33 mouse cellular contexts compared by ENCODE assay signal in the genomic region with DNA sequence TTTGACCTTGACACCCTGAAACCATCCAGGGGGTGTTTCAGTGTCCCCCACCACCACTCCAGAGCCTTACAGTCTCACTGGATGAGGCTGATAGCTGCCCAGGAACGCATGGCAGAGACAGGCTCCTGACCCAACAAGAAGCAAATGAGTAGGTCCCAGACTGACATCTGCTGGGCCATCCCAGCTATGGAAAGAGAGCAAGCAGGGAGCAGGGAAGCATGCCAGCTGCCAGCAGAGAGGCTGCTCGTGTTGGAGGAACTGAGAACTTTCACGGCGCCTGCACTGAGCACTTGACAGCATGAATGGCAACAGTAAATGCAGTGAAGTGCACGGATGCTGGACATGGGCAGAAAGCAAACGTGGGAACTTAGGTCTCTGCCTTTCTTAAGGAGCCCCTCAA. TPM values are rescaled to one million over a fixed set of nuclear protein-coding genes. Genes with fewer than 3 reads are reported as not detected.
DNase-seq lines count a peak whose midpoint lies in the region; ATAC-seq and TF ChIP-seq lines count a peak whose summit lies in the region.
"Had no signal": no experiment of that assay in that cellular context is flagged by ENCODE, and none has a peak within 500 bp of the region (broad histone marks: within the 10 kb centered on the region; RNA-seq: fewer than 3 reads in every experiment).

No protein-coding gene starts in this region.

- TF ChIP-seq EP300 in heart, adult 2 months (IDR thresholded peaks at IDR 0.05; ENCODE audit: insufficient read depth, low read depth, low read length) = no peak

- TF ChIP-seq CTCF in heart, adult 2 months (IDR thresholded peaks at IDR 0.05) = peak; percentile 16; the same call in 1 of the 2 replicates

- no peak overlapping the region for H3K27ac ChIP-seq in heart, adult 2 months
- H3K27ac ChIP-seq: embryonic facial prominence, embryonic 13.5 days; forebrain, embryonic 10.5 days; forebrain, embryonic 15.5 days; heart, embryonic 13.5 days; kidney, postnatal 0 days; liver, embryonic 14.5 days; macrophage; neural tube, embryonic 15.5 days had no signal

- no peak overlapping the region for H3K4me3 ChIP-seq in heart, adult 2 months
- H3K4me3 ChIP-seq: embryonic facial prominence, embryonic 13.5 days; forebrain, embryonic 10.5 days; forebrain, embryonic 15.5 days; heart, embryonic 13.5 days; neural tube, embryonic 15.5 days had no signal

- no peaks in the 10 kb centered on the region for H3K4me1 ChIP-seq in heart, adult 2 months (ENCODE audit: control insufficient read depth, insufficient read depth, low read length)
- H3K4me1 ChIP-seq: embryonic facial prominence, embryonic 13.5 days; forebrain, embryonic 10.5 days; forebrain, embryonic 15.5 days; neural tube, embryonic 15.5 days had no signal

- no peaks in the 10 kb centered on the region for H3K27me3 ChIP-seq in heart, adult 2 months (ENCODE audit: control insufficient read depth, insufficient read depth, low read length)
- H3K27me3 ChIP-seq: embryonic facial prominence, embryonic 13.5 days; forebrain, embryonic 15.5 days; heart, embryonic 13.5 days; neural tube, embryonic 15.5 days had no signal

- no peak overlapping the region for H3K9ac ChIP-seq in heart, adult 2 months (ENCODE audit: low read depth, low read length)
- H3K9ac ChIP-seq: embryonic facial prominence, embryonic 13.5 days; forebrain, embryonic 15.5 days; heart, embryonic 13.5 days; liver, embryonic 14.5 days; neural tube, embryonic 15.5 days had no signal

- TF ChIP-seq POLR2A in heart, adult 2 months (IDR thresholded peaks at IDR 0.05; ENCODE audit: insufficient read depth, low read depth, low read length) = no peak

- intact Hi-C loops in heart, adult 2 months (cut with DNase I) = no loop called here

- no peak for ATAC-seq in cerebellum, adult (ENCODE audit: insufficient number of reproducible peaks, low FRiP score, low TSS enrichment)
- ATAC-seq: forebrain, embryonic 15.5 days; intestine, embryonic 16.5 days had no signal

- 67% methylated on average over 6 of the region's 6 CpGs for WGBS in heart, adult 2 months

- no peaks in the 10 kb centered on the region for H3K36me3 ChIP-seq in heart, adult 2 months (ENCODE audit: control insufficient read depth, insufficient read depth, low read length)

- no peaks in the 10 kb centered on the region for H3K79me2 ChIP-seq in heart, adult 2 months (replicated peaks; ENCODE audit: control insufficient read depth, insufficient read depth, low read length)

- peak; percentile 66 to 81 for DNase-seq in cerebellum, postnatal 25 days
- DNase-seq in heart, adult 2 months = peak in 1 of 2 experiments; percentile 30
- DNase-seq in heart, adult 11 months = no peak
- DNase-seq in right cerebral cortex, postnatal 14 days = peak; percentile 29
- DNase-seq in right cerebral cortex, adult 18-20 months = no peak
- no peak for DNase-seq in embryo, embryonic 10.5 days (ENCODE audit: low spot score)
- DNase-seq: adrenal gland, adult 2 months; adrenal gland, postnatal 36 days; B cell, adult 2 months; gastrocnemius, postnatal 14 days; heart, postnatal 14 days; kidney, adult 8-10 months; layer of hippocampus, postnatal 36 days; liver; lung, adult 2 months; lung, postnatal 10 days; midbrain, embryonic 14.5 days; retina, postnatal 1 day; spleen, adult 18-20 months; thymus, postnatal 25 days had no signal

RNA-seq across cellular contexts. Expression of a gene that starts 9.6 kb away (rescaled TPM):
- 1 to 10 TPM; 4.1 to 4.5 TPM for total RNA-seq in heart, adult 2 months (2021)
- 10.5 and 10.7 TPM in 2 replicates for polyA plus RNA-seq in heart, adult 2 months (2012; rRNA removed)

RNA-seq across cellular contexts. Expression of a gene that starts 17.7 kb away (rescaled TPM):
- total RNA-seq in heart, adult 2 months (2021) = 10 to 100 TPM; 43.8 to 44.0 TPM
- polyA plus RNA-seq in heart, adult 2 months (2012; rRNA removed) = 28.9 and 36.9 TPM in 2 replicates

RNA-seq across cellular contexts. Expression of a gene that starts 28.8 kb away (rescaled TPM):
- not detected for total RNA-seq in heart, adult 2 months (2021)
- 0.20 TPM in 1 of 2 replicates, not detected in the other for polyA plus RNA-seq in heart, adult 2 months (2012; rRNA removed)
- total RNA-seq: gastrocnemius, postnatal 14 days; heart, adult 8-10 months; heart, postnatal 14 days; megakaryocyte-erythroid progenitor cell, adult 5-6 weeks had no signal
- polyA plus RNA-seq: adrenal gland, adult 2 months; embryonic facial prominence, embryonic 13.5 days; forebrain, embryonic 10.5 days; heart, embryonic 13.5 days; intestine, embryonic 16.5 days; kidney, postnatal 0 days; limb, embryonic 11.5 days; lung, adult 2 months; macrophage had no signal

Comparison
In these comparisons a context has a peak if more than half of its experiments do, and no peak if none do; other contexts are left out.
1. DNase-seq: peak in cerebellum, postnatal 25 days (2 of 2) and right cerebral cortex, postnatal 14 days (single experiment); none in heart, adult 11 months (single experiment), right cerebral cortex, adult 18-20 months (single experiment) and embryo, embryonic 10.5 days (single experiment).